Mouse (Mus musculus) heart, embryonic 11.5 days (tissue): ENCODE measurements around the gene Gm21962. TPM values are rescaled to one million over a fixed set of nuclear protein-coding genes. Genes with fewer than 3 reads are reported as not detected.
"Not testable (repeated sequence)": the region's sequence is repeated elsewhere in the genome, so short reads cannot be mapped to it uniquely, and the experiment has no call there.

Experiments
- ATAC-seq: fragments of 200-750 bp; cut with Nextera tagmentation; replicated peaks from 2 replicates; pipeline ENCODE4 v1.8.0; 2017; ENCODE audit warnings: moderate library complexity; ENCODE audit not compliant: insufficient number of reproducible peaks, low FRiP score, low TSS enrichment
- H3K27ac ChIP-seq: fragments of 300-500 bp; sonication (generic); 2 replicates; pipeline ENCODE4 v1.5.1; 2014; ENCODE audit warnings: mild to moderate bottlenecking, low read depth, low read length
- H3K27me3 ChIP-seq: fragments of 300-500 bp; sonication (generic); 2 replicates; pipeline ENCODE4 v1.6.1; 2014; ENCODE audit warnings: mild to moderate bottlenecking, low read length, mixed read lengths; ENCODE audit not compliant: control insufficient read depth, insufficient read depth
- H3K36me3 ChIP-seq: fragments of 300-500 bp; sonication (generic); 2 replicates; pipeline ENCODE4 v1.6.1; 2014; ENCODE audit warnings: mild to moderate bottlenecking, low read length, moderate library complexity, mixed read lengths; ENCODE audit not compliant: control insufficient read depth, insufficient read depth
- H3K4me1 ChIP-seq: fragments of 300-500 bp; sonication (generic); 2 replicates; pipeline ENCODE4 v1.6.1; 2014; ENCODE audit warnings: low read length; ENCODE audit not compliant: control insufficient read depth, insufficient read depth
- H3K4me2 ChIP-seq: fragments of 300-500 bp; sonication (generic); 2 replicates; pipeline ENCODE4 v1.6.1; 2014; ENCODE audit warnings: mild to moderate bottlenecking, moderate library complexity
- H3K4me3 ChIP-seq: fragments of 300-500 bp; sonication (generic); 2 replicates; pipeline ENCODE4 v1.5.1; 2014; ENCODE audit warnings: low read depth, low read length
- H3K9ac ChIP-seq: fragments of 300-500 bp; sonication (generic); 2 replicates; pipeline ENCODE4 v1.6.1; 2014; ENCODE audit warnings: mild to moderate bottlenecking, low read depth, low read length, moderate library complexity
- H3K9me3 ChIP-seq: fragments of 300-500 bp; sonication (generic); replicated peaks from 2 replicates; pipeline ENCODE4 v1.6.1; 2016; ENCODE audit warnings: low read length; ENCODE audit not compliant: control insufficient read depth
- WGBS: fragments of 180-500 bp; shearing (Covaris S2); extraction: QIAGEN DNeasy Blood & Tissue Kit; methylation state at CpG from one replicate; pipeline ENCODE4 v1.1.7; 2014; ENCODE audit not compliant: insufficient replicate concordance; 5-methylcytosine and 5-hydroxymethylcytosine counted together
- polyA plus RNA-seq: library from polyadenylated mRNA; unstranded; fragments of >200 nt; fragmentation: Nextera tagmentation; extraction: Ambion mirVana; gene quantifications from 2 replicates; pipeline ENCODE4 v1.2.1, GENCODE M21; 2014

Gm21962 gene
- not detected in 2 replicates for polyA plus RNA-seq

GRCm38 (mm10) chr3:137671224-137671623 lies at the start of gene Gm21962:
Gene Gm21962 (plus strand): TSS chr3:137671524.
- not testable (repeated sequence) for H3K4me3 ChIP-seq, ATAC-seq, H3K9me3 ChIP-seq, H3K27ac ChIP-seq, H3K36me3 ChIP-seq, H3K27me3 ChIP-seq, H3K9ac ChIP-seq, H3K4me2 ChIP-seq, H3K4me1 ChIP-seq
- no CpG with 5 or more reads among the region's 3 CpGs for WGBS

GRCm38 (mm10) chr3:137622091-137622490 lies 49.2 kb upstream of the Gm21962 start:
- H3K9ac ChIP-seq = no peak overlapping the region
- H3K4me2 ChIP-seq = peak overlapping the region; percentile 24
- no peak overlapping the region for H3K4me3 ChIP-seq
- H3K9me3 ChIP-seq = no peaks in the 10 kb centered on the region
- no peak overlapping the region for H3K27ac ChIP-seq
- H3K27me3 ChIP-seq = no peaks in the 10 kb centered on the region
- peaks cover 5% of the 10 kb centered on the region for H3K4me1 ChIP-seq
- no peaks in the 10 kb centered on the region for H3K36me3 ChIP-seq
- 20% methylated on average over 6 of the region's 6 CpGs for WGBS
- no peak for ATAC-seq

GRCm38 (mm10) chr3:137622895-137623580 lies 48.3 kb upstream of the Gm21962 start:
- Histone ChIP-seq H3K27ac (no peak overlapping the region), H3K9me3 (no peaks in the 10 kb centered on the region), H3K36me3 (no peaks in the 10 kb centered on the region), H3K4me1 (peaks cover 5% of the 10 kb centered on the region), H3K4me3 (peak overlapping the region; percentile 63), H3K27me3 (no peaks in the 10 kb centered on the region), H3K4me2 (peak overlapping the region; percentile 96), H3K9ac (no peak overlapping the region)
- no peak for ATAC-seq
- 34% methylated on average over 14 of the region's 14 CpGs for WGBS

GRCm38 (mm10) chr3:137623581-137624362 lies 47.6 kb upstream of the Gm21962 start:
- peak overlapping the region; percentile 96 for H3K4me2 ChIP-seq
- no peaks in the 10 kb centered on the region for H3K9me3 ChIP-seq
- H3K4me3 ChIP-seq = peak overlapping the region; percentile 63
- no peaks in the 10 kb centered on the region for H3K36me3 ChIP-seq
- ATAC-seq = peak; percentile 88
- WGBS = under 1% methylated on average over 44 of the region's 47 CpGs
- H3K4me1 ChIP-seq = peaks cover 5% of the 10 kb centered on the region
- peak overlapping the region; percentile 70 for H3K9ac ChIP-seq
- H3K27me3 ChIP-seq = no peaks in the 10 kb centered on the region
- no peak overlapping the region for H3K27ac ChIP-seq

GRCm38 (mm10) chr3:137625054-137625453 lies 46.3 kb upstream of the Gm21962 start:
- no peak overlapping the region for H3K9ac ChIP-seq
- H3K9me3 ChIP-seq = no peaks in the 10 kb centered on the region
- H3K4me2 ChIP-seq = no peak overlapping the region
- H3K4me3 ChIP-seq = no peak overlapping the region
- H3K27ac ChIP-seq = no peak overlapping the region
- 74% methylated on average over 5 of the region's 5 CpGs for WGBS
- peaks cover 5% of the 10 kb centered on the region for H3K4me1 ChIP-seq
- ATAC-seq = no peak
- H3K36me3 ChIP-seq = no peaks in the 10 kb centered on the region
- H3K27me3 ChIP-seq = no peaks in the 10 kb centered on the region

GRCm38 (mm10) chr3:137633726-137634125 lies 37.6 kb upstream of the Gm21962 start:
- Histone ChIP-seq H3K27ac (no peak overlapping the region), H3K36me3 (no peaks in the 10 kb centered on the region), H3K9me3 (no peaks in the 10 kb centered on the region), H3K4me2 (no peak overlapping the region), H3K4me1 (no peaks in the 10 kb centered on the region), H3K9ac (no peak overlapping the region), H3K27me3 (no peaks in the 10 kb centered on the region), H3K4me3 (no peak overlapping the region)
- WGBS = 80% methylated on average over 10 of the region's 10 CpGs
- no peak for ATAC-seq

GRCm38 (mm10) chr3:137636571-137636970 lies 34.8 kb upstream of the Gm21962 start:
- WGBS = 76% methylated on average over 4 of the region's 4 CpGs
- no peak overlapping the region for H3K27ac ChIP-seq
- H3K27me3 ChIP-seq = no peaks in the 10 kb centered on the region
- H3K4me1 ChIP-seq = no peaks in the 10 kb centered on the region
- H3K4me3 ChIP-seq = no peak overlapping the region
- ATAC-seq = no peak
- H3K4me2 ChIP-seq = no peak overlapping the region
- no peak overlapping the region for H3K9ac ChIP-seq
- no peaks in the 10 kb centered on the region for H3K9me3 ChIP-seq
- H3K36me3 ChIP-seq = no peaks in the 10 kb centered on the region

GRCm38 (mm10) chr3:137641238-137641637 lies 30.1 kb upstream of the Gm21962 start:
- 84% methylated on average over 5 of the region's 5 CpGs for WGBS
- Histone ChIP-seq H3K27me3 (no peaks in the 10 kb centered on the region), H3K27ac (no peak overlapping the region), H3K4me1 (no peaks in the 10 kb centered on the region), H3K9ac (no peak overlapping the region), H3K9me3 (no peaks in the 10 kb centered on the region), H3K4me2 (no peak overlapping the region), H3K4me3 (no peak overlapping the region), H3K36me3 (no peaks in the 10 kb centered on the region)
- ATAC-seq = no peak
